Mouse (Mus musculus) kidney, adult 8-10 months (tissue): Measurements from ENCODE around the gene Rnase10.
"Not testable (repeated sequence)": the region's sequence is repeated elsewhere in the genome, so short reads cannot be mapped to it uniquely, and the experiment has no call there.

Experiments
- DNase-seq, 2 experiments: peaks; one replicate each; pipeline ENCODE4 v3.0.0; 2022

Rnase10 gene

GRCm38 (mm10) chr14:51007152-51007801 is at the start of gene Rnase10:
Gene Rnase10, plus strand, starts transcription at chr14:51007751.
- no peak for DNase-seq

DNA sequence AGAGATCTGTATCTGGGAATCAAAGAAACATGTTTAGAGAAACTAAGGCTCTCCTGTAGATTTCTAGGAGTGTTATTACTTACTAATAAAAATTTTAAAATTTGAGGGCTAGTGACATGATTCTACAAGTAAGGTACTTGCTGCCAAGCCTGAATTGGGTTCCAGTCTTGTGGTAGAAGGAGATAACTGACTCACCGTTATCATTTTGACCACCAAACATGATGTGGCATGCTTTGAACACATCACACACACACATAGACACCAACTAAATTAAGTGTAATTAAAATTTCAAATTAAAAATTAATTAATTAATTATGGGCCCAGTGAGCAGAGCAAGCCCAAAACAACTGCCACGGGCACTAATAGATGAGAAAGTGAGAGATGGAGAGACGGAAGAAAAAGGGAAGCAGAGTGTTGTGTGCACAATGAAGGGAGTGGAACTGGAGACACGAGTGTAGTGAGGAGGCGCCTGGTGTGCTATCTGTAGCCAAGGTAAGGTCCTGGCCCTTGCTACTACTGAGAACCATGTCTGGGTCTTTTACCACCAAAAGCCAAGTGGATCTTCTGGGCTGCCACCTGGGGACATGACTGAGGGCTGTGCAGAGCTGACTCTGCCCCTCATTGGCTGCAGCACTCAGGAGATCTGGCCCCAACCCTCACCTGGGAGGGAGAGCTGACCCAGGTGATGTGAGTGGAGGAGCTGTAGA is 49.1 kb upstream of the Rnase10 start:
- not testable (repeated sequence) for DNase-seq

DNA sequence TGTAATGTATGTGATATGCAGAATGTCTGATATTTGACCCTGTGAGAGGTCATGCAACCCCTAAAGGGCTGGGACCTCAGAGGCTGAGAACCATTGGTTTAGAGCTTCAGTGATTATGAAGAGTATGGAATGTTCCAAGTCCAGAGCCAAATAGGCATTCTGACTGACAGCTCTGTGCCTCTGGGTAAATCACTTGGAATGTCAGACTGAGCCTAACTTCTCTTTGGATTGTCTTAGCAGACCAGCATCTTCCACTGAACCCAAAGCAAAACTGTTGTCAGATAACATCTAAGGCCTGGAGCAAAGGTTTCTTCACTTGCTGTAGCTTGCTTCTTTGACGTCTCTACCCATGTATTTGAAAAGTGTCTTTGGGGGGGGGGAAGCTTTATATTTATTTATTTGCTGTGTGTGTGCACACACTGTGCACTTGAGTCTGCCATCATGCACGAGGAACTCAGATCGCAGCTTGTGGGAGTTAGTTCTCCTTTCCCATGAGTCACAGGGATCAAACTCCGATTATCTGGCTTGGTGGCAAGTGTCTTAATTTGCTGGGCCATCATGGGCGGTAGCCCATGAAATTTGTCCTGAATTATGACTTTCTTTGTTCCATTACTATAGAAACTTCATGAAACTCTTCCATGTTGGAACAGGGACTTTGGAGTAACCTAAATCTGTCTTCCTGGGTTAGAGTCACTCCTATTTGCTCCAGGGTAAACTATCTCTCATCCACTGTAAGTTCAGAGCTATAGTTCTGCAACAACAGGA is 39.2 kb upstream of the Rnase10 start:
- no peak for DNase-seq

GRCm38 (mm10) chr14:50969041-50969440 is 38.5 kb upstream of the Rnase10 start:
- no peak for DNase-seq

DNA sequence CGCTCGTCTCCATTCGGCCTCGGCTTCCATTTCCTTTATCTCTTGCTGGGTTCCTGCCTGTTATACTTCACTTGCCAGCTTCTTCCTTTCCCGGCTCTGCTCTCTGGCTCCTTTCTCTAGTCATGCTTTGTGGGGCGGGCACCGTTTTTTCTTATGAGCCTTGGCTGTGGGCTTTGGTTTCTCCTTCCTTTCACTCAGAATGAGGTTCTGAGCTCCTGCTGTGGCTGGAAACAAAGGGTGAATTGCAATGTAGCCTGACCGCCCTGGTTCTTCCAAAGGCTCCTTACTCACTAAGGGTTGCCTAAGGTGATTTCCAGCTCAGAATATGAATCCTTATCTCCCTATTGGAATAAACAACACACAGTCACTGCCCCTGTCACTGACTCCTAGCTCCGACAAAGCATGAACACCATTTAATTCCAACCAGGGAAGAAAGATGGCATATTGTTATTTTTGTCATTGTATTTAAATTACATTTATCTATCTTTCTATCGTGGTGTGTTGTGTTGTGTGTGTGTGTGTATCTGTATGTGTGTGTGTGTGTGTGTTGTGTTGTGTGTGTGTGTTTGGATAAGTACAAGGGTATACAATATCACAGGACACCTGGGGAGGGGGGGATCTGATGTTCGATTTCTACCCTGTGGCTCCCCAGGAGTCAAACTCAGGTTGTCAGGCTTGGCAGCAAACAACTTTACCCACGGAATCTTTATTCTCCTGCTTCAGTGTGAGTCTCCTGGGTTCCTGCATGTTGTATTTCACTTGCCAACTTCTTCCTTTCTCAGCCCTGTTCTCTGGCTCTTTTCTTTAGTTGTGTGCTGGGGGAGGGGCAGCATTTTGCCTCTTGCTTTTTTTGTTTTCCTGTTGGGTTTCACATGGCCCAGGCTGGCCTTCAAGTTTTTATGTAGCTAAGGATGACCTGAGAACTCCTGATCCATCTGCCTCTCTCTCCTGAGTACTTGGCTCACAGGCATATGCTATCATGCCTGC is 37.7 kb upstream of the Rnase10 start:
- DNase-seq, result no peak

DNA sequence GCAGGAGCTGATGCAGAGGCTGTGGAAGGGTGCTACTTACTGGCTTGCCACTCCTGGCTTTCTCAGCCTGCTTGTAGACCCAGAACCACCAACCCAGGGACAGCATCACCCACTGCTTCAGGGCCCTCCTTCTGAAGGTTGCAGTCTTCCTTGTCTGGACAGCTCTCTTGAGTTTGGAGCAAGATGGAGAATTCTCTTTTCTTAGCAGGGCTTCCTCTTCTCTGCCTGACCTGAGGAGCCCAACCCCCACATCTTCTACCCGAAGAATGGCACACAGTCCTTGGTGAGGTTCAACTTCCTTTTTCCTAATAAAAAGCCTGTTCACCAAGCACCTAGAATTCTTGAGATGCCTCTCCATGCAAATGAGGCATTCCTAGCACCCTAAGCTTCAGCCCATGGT is 36.7 kb upstream of the Rnase10 start:
- DNase-seq, result no peak

DNA sequence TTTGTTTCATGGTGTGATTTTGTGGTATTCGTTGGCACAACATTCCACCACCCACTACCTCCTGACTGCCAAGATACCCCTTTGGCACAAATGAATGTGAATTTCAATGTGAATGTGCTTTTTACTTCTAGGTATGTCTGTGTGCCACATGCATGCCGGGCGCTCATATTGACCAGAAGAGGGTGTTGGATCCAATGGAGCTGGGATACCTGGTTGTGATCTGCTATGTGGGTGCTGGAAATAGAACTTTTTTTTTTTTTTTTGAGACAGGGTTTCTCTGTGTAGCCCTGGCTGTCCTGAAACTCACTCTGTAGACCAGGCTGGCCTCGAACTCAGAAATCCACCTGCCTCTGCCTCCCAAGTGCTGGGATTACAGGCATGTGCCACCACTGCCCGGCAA is 34.5 kb upstream of the Rnase10 start:
- DNase-seq, result not testable (repeated sequence)

DNA sequence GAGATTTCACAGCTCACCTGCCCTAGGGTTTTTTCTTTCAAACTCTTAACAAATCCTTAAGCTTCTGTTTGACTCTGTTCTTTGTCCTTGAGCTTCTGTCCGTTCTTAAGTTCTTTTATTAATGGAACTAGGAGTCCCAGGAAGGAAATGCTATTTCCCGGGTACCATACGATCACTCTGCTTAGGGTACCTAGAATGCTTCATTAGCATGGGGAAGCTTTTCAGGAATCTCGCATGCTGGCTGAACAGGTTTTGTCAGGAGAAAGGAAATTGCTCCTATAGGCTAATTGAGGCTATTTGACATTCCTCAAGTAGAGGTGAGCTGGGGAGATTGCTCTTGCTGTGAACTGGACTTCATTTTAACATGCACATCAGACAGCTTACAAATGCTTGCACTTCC is 33.9 kb upstream of the Rnase10 start:
- DNase-seq, result peak in 1 of 2 experiments; percentile 25

DNA sequence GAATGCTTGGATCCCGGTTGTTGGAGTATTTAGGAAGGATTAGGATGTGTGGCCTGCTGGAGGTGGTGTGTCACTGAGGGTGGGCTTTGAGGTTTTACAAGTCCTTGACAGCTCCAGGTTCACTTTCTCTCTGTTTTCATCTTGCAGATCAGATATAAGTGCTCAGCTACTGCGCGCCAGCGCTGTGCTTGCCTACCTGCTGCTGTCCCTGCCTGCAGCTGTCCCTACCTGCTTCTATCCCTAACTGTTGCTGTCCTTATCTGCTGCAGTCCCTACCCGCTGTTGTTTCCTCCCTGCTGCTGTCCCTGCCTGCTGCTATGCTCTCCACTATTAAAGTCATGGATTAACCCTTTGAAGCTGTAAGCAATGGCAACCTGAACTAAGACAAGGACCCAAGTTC is 32.5 kb upstream of the Rnase10 start:
- DNase-seq, result no peak

DNA sequence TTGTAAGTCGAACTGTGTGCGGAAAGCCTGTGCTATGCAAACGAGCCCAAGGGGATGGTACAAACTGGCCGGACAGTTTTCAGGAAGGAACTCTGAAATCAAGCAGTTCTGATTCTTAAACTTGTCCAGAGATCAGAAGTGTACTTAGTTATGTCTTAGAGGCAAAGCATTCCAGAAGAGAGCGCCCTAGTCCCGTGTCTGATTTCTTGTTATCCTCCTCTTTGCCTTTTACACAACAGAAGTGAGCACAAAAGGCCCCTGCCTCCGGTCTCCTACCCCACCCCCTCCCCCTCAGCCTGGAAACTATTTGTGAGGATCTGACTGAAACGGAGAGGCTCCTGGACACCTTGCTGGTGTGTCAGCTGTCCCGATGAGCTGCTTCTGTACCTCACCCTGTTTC is 30.9 kb upstream of the Rnase10 start:
- DNase-seq, result peak; percentile 28 to 29

DNA sequence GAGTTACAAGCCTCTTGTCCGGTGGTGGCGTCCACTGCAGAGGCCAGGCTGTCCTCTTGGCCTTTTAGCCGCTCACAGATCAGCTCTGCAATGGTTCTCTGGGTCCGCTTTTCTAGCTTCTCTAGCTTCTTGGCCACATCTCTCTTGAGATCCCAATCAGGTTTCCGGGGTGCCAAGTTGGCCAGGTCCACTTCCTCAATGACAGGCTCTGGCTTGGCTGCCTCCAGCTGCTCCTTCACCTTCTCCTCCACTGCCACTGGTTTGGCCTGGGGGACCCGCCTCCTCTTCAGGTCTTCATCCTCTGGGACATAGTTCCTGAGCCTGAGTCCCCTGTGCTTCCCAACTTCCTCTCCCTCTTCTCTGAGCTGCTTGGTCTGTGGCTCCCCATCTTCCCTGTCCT is 29.1 kb upstream of the Rnase10 start:
- DNase-seq, result not testable (repeated sequence)

DNA sequence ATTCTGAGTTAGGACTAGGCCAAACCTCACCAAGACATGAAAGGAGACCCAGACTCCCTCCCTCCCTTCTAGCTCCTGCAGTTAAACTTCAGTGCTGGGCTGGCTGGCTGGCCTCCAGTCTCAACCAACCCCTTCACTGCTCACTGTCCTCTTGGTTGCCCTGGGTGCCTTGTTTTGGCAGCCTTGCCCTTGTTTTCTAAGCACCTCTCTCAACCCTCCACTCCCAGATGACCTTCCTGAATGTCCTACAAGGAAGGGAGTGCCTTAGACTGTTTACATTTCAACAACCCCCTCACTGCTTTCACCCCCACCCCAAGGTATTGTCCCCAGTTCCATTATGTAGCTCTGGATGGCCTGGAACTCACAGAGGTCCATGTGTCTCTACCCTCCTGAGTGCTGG is 27.9 kb upstream of the Rnase10 start:
- peak in 1 of 2 experiments; percentile 36 for DNase-seq

GRCm38 (mm10) chr14:50981207-50981606 is 26.3 kb upstream of the Rnase10 start:
- no peak for DNase-seq

DNA sequence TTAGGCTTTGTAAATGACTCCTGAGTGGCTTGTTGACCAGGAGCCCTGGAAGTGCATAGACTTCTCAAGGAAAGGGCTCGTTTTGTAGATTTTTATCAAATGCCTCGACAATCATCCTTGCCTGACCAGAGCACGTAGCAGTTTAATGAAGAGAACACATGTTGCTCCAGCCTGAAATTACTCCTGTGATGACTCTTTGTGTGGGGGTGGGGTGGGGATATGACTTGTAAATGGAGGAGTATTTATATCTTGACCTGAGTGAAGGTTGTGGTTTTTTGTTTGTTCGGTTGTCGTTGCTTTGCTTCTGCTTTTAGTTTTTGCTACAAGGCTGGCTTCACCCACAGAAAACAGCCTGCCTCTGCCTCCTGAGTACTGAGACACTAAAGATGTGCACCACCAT is 25.7 kb upstream of the Rnase10 start:
- no peak for DNase-seq

- peak; percentile 33 to 44 for DNase-seq
Measured at GRCm38 (mm10) chr14:50987668-50988067, 19.9 kb upstream of the Rnase10 start.

DNA sequence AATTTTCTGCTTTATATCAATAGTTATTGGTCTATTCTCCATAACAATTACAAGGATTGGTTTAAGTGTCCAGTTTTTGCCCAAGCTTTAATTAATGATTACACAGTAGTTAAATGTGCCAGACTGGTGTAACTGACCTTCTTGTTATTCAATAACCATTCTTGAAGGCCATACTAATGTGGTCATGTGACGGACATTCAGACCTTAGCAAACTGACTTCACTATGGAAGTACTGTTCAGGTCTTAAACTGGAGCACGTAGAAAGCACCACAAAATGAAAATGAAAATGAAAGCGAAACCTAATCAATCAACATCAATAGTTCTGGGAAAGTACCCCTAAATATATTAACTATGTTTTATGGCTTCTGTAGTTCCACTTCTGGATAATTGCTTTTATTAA is 16.5 kb upstream of the Rnase10 start:
- peak; percentile 24 to 85 for DNase-seq

- no peak for DNase-seq
Measured at GRCm38 (mm10) chr14:50997088-50997487, 10.5 kb upstream of the Rnase10 start.

DNA sequence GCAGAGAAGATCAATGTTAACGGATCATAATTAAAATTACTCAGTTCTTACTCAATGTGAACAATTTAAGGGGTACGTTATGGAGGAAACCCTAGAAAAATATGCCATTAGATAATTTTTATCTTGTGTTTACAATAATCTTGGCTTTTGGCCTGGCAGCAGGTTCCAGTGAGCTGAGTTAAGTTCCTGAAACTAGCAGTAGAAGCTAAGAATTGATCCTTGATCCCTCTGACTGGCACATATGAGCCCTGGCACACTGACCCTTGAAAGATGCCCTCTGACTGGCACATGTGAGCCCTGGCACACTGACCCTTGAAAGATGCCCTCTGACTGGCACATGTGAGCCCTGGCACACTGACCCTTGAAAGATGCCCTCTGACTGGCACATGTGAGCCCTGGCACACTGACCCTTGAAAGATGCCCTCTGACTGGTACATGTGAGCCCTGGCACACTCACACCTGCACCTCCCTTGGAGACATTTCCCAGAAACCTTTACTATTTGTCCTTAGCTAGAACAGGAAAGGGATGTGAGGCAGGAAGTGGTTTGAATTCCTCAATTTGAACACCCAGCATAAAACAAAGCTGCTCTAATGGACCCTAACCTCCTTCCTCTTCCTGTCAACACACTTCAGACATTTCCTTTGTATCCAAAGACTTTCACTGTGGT is 9.4 kb upstream of the Rnase10 start:
- DNase-seq, result peak; percentile 52 to 58

DNA sequence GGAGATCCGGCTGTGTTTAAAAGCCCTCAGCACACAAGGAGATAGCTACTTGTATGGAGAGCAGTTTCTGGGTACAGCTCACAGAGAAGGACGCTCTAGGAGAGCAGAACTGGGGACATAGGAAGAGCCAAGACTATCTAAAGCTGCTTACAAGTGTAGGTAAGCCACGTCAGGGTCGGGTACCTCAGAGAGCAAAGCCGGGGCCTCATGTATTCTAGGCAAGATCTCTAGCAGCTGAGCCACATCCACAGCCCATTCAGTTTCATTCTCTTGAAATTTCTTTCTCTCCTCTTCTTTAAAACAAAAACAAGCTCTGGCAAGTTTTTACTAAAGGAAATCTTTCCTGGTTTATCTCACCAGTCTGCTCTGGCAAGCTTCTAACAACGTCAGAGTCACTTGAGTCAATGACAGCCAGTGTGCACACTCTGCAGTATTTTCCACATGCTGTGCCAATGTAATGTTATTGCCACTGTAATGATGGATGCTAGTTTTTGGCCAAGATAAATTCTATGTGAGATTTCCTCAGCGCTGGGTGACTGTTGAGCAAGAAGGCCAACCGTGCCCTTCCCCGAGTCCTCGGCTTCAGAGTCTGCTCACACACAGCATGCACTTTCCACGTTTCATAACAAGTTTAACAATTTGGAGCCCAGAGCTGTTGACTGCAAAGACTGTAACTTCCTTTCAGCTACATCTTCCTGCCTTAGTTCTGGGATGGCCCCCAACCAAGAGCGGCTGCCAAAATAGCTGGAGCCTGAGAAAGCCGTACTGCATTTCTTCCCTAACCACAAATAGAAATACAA is 563 bp downstream of the Rnase10 start:
- DNase-seq, result peak; percentile 23 to 35

DNA sequence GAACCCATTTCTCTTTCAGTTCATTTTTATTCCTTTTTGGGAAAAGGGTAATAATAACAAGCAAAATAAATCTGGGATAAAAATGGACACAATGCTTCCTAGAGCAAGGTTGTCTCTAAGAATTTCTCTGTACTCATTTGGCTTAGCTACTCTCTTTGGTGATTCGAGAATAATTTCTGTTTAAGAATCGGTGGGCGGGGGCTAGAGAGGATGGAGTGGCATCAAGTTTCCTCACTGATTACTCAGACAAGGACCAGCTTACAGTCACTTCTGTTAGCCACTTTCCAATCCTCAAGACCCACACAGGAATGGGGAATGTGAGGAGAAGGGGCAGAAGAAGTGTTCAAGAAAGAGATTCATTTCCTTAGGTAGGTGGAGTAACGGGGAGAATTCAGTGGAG is 1.2 kb downstream of the Rnase10 start:
- no peak for DNase-seq

- no peak for DNase-seq
Measured at GRCm38 (mm10) chr14:51009572-51009971, 2.0 kb downstream of the Rnase10 start.
